Mouse (Mus musculus) spleen, adult 12 weeks (tissue): ENCODE results near the gene Tle2.

Experiments
- DNase-seq: peaks from one replicate; pipeline ENCODE4 v3.0.0; 2022; ENCODE audit warnings: low spot score

Tle2 gene

GRCm38 (mm10) chr10:81574081-81575056 is at the start of gene Tle2:
Tle2 (plus strand) TSS chr10:81574561.
- DNase-seq, result no peak

- DNase-seq, result no peak
These were observed 49.2 kb upstream of the Tle2 start for GRCm38 (mm10) chr10:81525017-81525694.

- DNase-seq, result peak; percentile 76
These were observed 47.6 kb upstream of the Tle2 start for GRCm38 (mm10) chr10:81526779-81527178.

- DNase-seq, result no peak
These were observed 39.5 kb upstream of the Tle2 start for GRCm38 (mm10) chr10:81534826-81535225.

GRCm38 (mm10) chr10:81536734-81537133 is 37.6 kb upstream of the Tle2 start:
- no peak for DNase-seq

- no peak for DNase-seq
These were observed 36.9 kb upstream of the Tle2 start for GRCm38 (mm10) chr10:81537429-81537828.

- DNase-seq, result no peak
These were observed 35.9 kb upstream of the Tle2 start for GRCm38 (mm10) chr10:81538321-81539048.

GRCm38 (mm10) chr10:81541363-81541762 is 33.0 kb upstream of the Tle2 start:
- no peak for DNase-seq

GRCm38 (mm10) chr10:81541803-81542202 is 32.6 kb upstream of the Tle2 start:
- no peak for DNase-seq

GRCm38 (mm10) chr10:81542727-81543460 is 31.5 kb upstream of the Tle2 start:
- DNase-seq, result no peak

- no peak for DNase-seq
These were observed 30.7 kb upstream of the Tle2 start for GRCm38 (mm10) chr10:81543633-81544032.

GRCm38 (mm10) chr10:81544296-81545160 is 29.8 kb upstream of the Tle2 start:
- no peak for DNase-seq

- DNase-seq, result peak; percentile 99
These were observed 29.1 kb upstream of the Tle2 start, which contains the start of gene Gna11 for GRCm38 (mm10) chr10:81545161-81545747. Gna11 (minus strand) TSS chr10:81545190.

GRCm38 (mm10) chr10:81546332-81546731 is 28.0 kb upstream of the Tle2 start:
- DNase-seq, result no peak

- no peak for DNase-seq
These were observed 27.4 kb upstream of the Tle2 start for GRCm38 (mm10) chr10:81546788-81547571.

- DNase-seq, result no peak
These were observed 25.4 kb upstream of the Tle2 start for GRCm38 (mm10) chr10:81548944-81549343.

- peak; percentile 69 for DNase-seq
These were observed 24.1 kb upstream of the Tle2 start for GRCm38 (mm10) chr10:81550257-81550656.

- DNase-seq, result peak; percentile 71
These were observed 22.7 kb upstream of the Tle2 start for GRCm38 (mm10) chr10:81551597-81552102.

GRCm38 (mm10) chr10:81553232-81553631 is 21.1 kb upstream of the Tle2 start:
- no peak for DNase-seq
